Mouse (Mus musculus): ENCODE data around the gene Nckap1l.

- TF ChIP-seq CTCF (conservative IDR thresholded peaks at IDR 0.05; ENCODE audit: low read length) = peak; percentile 68
- TF ChIP-seq NANOG (IDR thresholded peaks at IDR 0.05; ENCODE audit: borderline replicate concordance, low read length) = no peak
- no peak for TF ChIP-seq POU5F1 (IDR thresholded peaks at IDR 0.05; ENCODE audit: borderline replicate concordance, low read length)
These were observed 94.4 kb downstream of the Nckap1l start for GRCm38 (mm10) chr15:103547983-103548382.

Measured in E14TG2a.4 (cell line).